Mouse (Mus musculus) stomach, postnatal 0 days (tissue): ENCODE measurements around the gene Olfr868.

Source experiments
- CTCF ChIP-seq: IDR thresholded peaks from 2 replicates; pipeline ENCODE4 v1.5.1; 2016; ENCODE audit warnings: antibody characterized with exemption, low read depth, mild to moderate bottlenecking, moderate library complexity
- EP300 ChIP-seq: optimal IDR thresholded peaks from 2 replicates; pipeline ENCODE3; 2016; ENCODE audit warnings: antibody characterized with exemption

GRCm38 (mm10) chr9:20128709-20129108 lies 30.3 kb downstream of the Olfr868 start, which contains the start of gene Olfr869:
- TF ChIP-seq CTCF (no peak), EP300 (no peak)
